Mouse (Mus musculus) kidney, embryonic 15.5 days (tissue): ENCODE measurements around the gene Fh1. TPM values are rescaled to one million over a fixed set of nuclear protein-coding genes. Genes with fewer than 3 reads are reported as not detected.

Experiments used
- ATAC-seq: fragments of 200-750 bp; cut with Nextera tagmentation; replicated peaks from 2 replicates; pipeline ENCODE4 v1.8.0; 2017; ENCODE audit warnings: moderate TSS enrichment; ENCODE audit not compliant: low FRiP score
- H3K27ac ChIP-seq: fragments of 300-500 bp; sonication (generic); 2 replicates; pipeline ENCODE4 v1.5.1; 2015; ENCODE audit warnings: mild to moderate bottlenecking, inconsistent platforms
- H3K27me3 ChIP-seq: fragments of 300-500 bp; sonication (generic); 2 replicates; pipeline ENCODE4 v1.6.1; 2015; ENCODE audit warnings: inconsistent platforms
- H3K36me3 ChIP-seq: fragments of 300-500 bp; sonication (generic); 2 replicates; pipeline ENCODE4 v1.6.1; 2015; ENCODE audit warnings: inconsistent platforms
- H3K4me1 ChIP-seq: fragments of 300-500 bp; sonication (generic); 2 replicates; pipeline ENCODE4 v1.6.1; 2015; ENCODE audit warnings: inconsistent platforms
- H3K4me2 ChIP-seq: fragments of 300-500 bp; sonication (generic); 2 replicates; pipeline ENCODE4 v1.6.1; 2015; ENCODE audit warnings: moderate library complexity, mild to moderate bottlenecking, inconsistent platforms
- H3K4me3 ChIP-seq: fragments of 300-500 bp; sonication (generic); replicated peaks from 2 replicates; pipeline ENCODE4 v1.5.1; 2015; ENCODE audit warnings: mild to moderate bottlenecking, inconsistent platforms
- H3K9ac ChIP-seq: fragments of 300-500 bp; sonication (generic); 2 replicates; pipeline ENCODE4 v1.6.1; 2015; ENCODE audit warnings: mild to moderate bottlenecking, inconsistent platforms
- H3K9me3 ChIP-seq: fragments of 300-500 bp; sonication (generic); replicated peaks from 2 replicates; pipeline ENCODE4 v1.6.1; 2016; ENCODE audit warnings: inconsistent platforms
- WGBS: fragments of 180-500 bp; shearing (Covaris S2); methylation state at CpG from one replicate; pipeline ENCODE4 v1.1.7; 2015; ENCODE audit warnings: mixed read lengths; 5-methylcytosine and 5-hydroxymethylcytosine counted together
- polyA plus RNA-seq: library from polyadenylated mRNA; unstranded; fragments of >200 nt; fragmentation: Nextera tagmentation; extraction: Ambion mirVana; gene quantifications from 2 replicates; pipeline ENCODE4 v1.2.1, GENCODE M21; 2015

Gene Fh1
- polyA plus RNA-seq = 127 and 133 TPM in 2 replicates

DNA sequence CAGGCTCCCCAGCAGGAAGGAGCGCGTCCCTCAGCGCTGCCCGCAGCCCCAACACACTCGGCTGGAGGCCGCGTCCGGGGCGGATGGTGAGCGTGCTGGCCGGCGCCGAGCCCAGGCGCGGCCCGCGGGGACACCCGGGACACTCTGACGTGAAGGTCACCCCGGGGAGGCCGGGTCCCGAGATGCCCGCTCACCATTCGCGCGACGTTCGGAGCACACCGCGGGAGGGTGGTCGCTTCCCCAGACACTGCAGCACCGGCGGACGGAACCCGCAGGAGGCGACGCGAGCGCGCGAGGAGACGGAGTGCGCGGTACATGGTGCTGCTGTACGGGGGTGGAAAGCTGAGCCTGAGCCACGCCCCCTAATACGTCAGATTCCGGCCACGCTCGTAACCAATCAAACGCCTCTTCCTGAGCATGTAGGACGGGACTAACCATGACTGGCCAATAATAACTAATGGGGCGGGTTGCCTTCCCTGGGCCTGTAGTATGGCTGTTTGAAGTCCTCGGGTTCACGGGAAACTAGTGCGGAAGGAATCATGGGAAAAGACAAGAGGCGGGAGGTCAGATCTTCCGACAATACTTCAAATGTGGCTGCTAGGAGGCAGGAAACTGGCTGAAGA, at the start of gene Fh1:
Gene Fh1 (minus strand): TSS at position 379 of the 623 bp plus-strand sequence.
- Histone ChIP-seq H3K27ac (peak within 1 kb of the TSS; percentile 92), H3K36me3 (peaks cover 5% of the 10 kb centered on the region; the same call in 1 of the 2 replicates), H3K9me3 (no peaks in the 10 kb centered on the region), H3K4me1 (peaks cover 16% of the 10 kb centered on the region), H3K4me3 (peak within 1 kb of the TSS; percentile 91), H3K4me2 (peak within 1 kb of the TSS; percentile 83), H3K27me3 (no peaks in the 10 kb centered on the region), H3K9ac (peak within 1 kb of the TSS; percentile 89)
- ATAC-seq = peak; percentile 100
- under 1% methylated on average over 58 of the region's 58 CpGs for WGBS

GRCm38 (mm10) chr1:175675116-175675515, 49.7 kb upstream of the Fh1 start:
- WGBS = 76% methylated on average over 6 of the region's 6 CpGs
- Histone ChIP-seq H3K27me3 (no peaks in the 10 kb centered on the region), H3K9ac (no peak overlapping the region), H3K4me1 (no peaks in the 10 kb centered on the region), H3K27ac (no peak overlapping the region), H3K4me2 (no peak overlapping the region), H3K4me3 (no peak overlapping the region), H3K9me3 (no peaks in the 10 kb centered on the region), H3K36me3 (no peaks in the 10 kb centered on the region)
- ATAC-seq = no peak

GRCm38 (mm10) chr1:175673563-175674325, 48.3 kb upstream of the Fh1 start:
- ATAC-seq = no peak
- Histone ChIP-seq H3K9me3 (no peaks in the 10 kb centered on the region), H3K4me3 (no peak overlapping the region), H3K4me2 (no peak overlapping the region), H3K4me1 (no peaks in the 10 kb centered on the region), H3K27me3 (no peaks in the 10 kb centered on the region), H3K36me3 (no peaks in the 10 kb centered on the region), H3K9ac (no peak overlapping the region), H3K27ac (no peak overlapping the region)
- WGBS = 76% methylated on average over 7 of the region's 7 CpGs

DNA sequence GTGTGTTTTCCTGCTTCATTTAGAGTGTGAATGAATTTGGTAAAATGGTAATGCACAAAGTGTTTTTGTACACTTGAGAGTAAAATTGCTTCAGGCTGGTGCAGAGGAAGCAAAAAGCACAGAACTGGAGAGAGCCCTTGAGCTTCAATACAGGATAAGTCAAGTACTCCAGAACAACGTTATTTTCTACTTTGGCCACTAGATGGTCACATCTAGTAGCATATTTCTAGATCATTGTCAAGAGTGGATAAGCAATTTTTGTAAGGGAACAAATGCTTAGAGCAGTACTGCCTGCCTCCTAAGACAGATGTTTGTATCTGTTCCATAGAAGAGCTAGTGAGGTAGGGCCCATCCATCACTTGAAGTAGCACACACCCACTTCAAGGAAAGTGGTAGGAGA, 46.2 kb upstream of the Fh1 start:
- 18% methylated on average over 1 of the region's 1 CpGs for WGBS
- no peaks in the 10 kb centered on the region for H3K4me1 ChIP-seq

DNA sequence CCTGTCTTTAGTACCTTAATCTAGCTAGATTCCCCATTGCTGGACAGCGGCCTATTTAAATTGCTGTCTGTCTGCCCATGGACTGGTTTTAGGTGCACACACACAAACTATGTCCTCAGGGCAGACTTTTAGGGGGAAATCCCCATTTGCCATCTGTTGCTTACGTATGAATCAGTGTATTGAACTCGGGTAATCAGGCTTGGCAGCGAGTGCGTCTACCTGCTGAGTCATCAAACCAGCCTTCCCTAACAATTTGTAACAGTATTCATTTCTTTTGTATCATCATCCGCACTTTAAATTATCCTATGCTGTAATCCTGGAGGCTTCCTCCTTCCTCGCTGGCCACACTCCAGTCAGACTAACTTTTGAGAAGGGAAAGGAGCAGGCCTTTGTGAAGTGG, 44.6 kb upstream of the Fh1 start:
- Histone ChIP-seq H3K4me3 (no peak overlapping the region), H3K27ac (no peak overlapping the region), H3K36me3 (no peaks in the 10 kb centered on the region), H3K27me3 (no peaks in the 10 kb centered on the region), H3K4me1 (no peaks in the 10 kb centered on the region), H3K9ac (no peak overlapping the region), H3K4me2 (no peak overlapping the region), H3K9me3 (no peaks in the 10 kb centered on the region)
- WGBS = 83% methylated on average over 7 of the region's 7 CpGs
- ATAC-seq = no peak

More for the DNA sequence above, 46.2 kb upstream of the Fh1 start:
- Histone ChIP-seq H3K4me2 (no peak overlapping the region), H3K27ac (no peak overlapping the region), H3K36me3 (no peaks in the 10 kb centered on the region), H3K9me3 (no peaks in the 10 kb centered on the region), H3K27me3 (no peaks in the 10 kb centered on the region), H3K9ac (no peak overlapping the region), H3K4me3 (no peak overlapping the region)
- ATAC-seq = no peak

DNA sequence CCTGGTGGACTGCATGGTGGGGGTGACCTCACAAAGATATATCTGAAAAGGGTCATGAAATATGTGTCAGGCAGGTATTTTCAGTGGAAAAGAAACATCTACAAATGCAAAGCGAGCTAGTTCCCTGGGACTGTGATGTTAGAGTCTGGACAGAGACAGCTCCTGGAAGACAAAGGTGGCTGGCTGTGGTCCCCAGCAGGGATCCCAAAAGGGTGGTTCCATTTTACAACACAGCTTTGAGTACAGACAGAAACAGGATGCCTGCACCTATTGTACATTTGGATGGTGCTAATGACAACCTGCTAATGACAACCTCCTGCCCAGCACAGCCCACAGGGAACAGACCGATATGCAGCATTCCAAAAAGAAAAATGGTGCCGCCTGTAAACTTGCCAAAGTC, 44.0 kb upstream of the Fh1 start:
- Histone ChIP-seq H3K4me1 (no peaks in the 10 kb centered on the region), H3K4me2 (no peak overlapping the region), H3K9ac (no peak overlapping the region), H3K36me3 (no peaks in the 10 kb centered on the region), H3K9me3 (no peaks in the 10 kb centered on the region), H3K4me3 (no peak overlapping the region), H3K27me3 (no peaks in the 10 kb centered on the region), H3K27ac (no peak overlapping the region)
- WGBS = 92% methylated on average over 3 of the region's 3 CpGs
- ATAC-seq = no peak

- peak; percentile 78; the same call in 1 of the 2 replicates for ATAC-seq
- H3K9me3 ChIP-seq = no peaks in the 10 kb centered on the region
Observed at GRCm38 (mm10) chr1:175668666-175669405, 43.4 kb upstream of the Fh1 start.

GRCm38 (mm10) chr1:175659900-175660299, 34.5 kb upstream of the Fh1 start:
- no peaks in the 10 kb centered on the region for H3K9me3 ChIP-seq
- no peaks in the 10 kb centered on the region for H3K36me3 ChIP-seq
- no peaks in the 10 kb centered on the region for H3K27me3 ChIP-seq
- no peaks in the 10 kb centered on the region for H3K4me1 ChIP-seq
- no peak overlapping the region for H3K27ac ChIP-seq
- no peak overlapping the region for H3K4me3 ChIP-seq
- WGBS = 91% methylated on average over 4 of the region's 4 CpGs
- no peak overlapping the region for H3K4me2 ChIP-seq
- ATAC-seq = no peak
- no peak overlapping the region for H3K9ac ChIP-seq

More at GRCm38 (mm10) chr1:175668666-175669405, 43.4 kb upstream of the Fh1 start:
- Histone ChIP-seq H3K4me3 (no peak overlapping the region), H3K4me1 (no peaks in the 10 kb centered on the region), H3K4me2 (no peak overlapping the region), H3K27ac (no peak overlapping the region), H3K27me3 (no peaks in the 10 kb centered on the region), H3K36me3 (no peaks in the 10 kb centered on the region), H3K9ac (no peak overlapping the region)
- WGBS = 76% methylated on average over 5 of the region's 5 CpGs

GRCm38 (mm10) chr1:175648615-175649014, 23.2 kb upstream of the Fh1 start:
- 92% methylated on average over 4 of the region's 4 CpGs for WGBS

GRCm38 (mm10) chr1:175646952-175647351, 21.5 kb upstream of the Fh1 start:
- Histone ChIP-seq H3K9ac (no peak overlapping the region), H3K4me3 (no peak overlapping the region), H3K27ac (no peak overlapping the region), H3K4me2 (no peak overlapping the region), H3K4me1 (no peaks in the 10 kb centered on the region), H3K9me3 (no peaks in the 10 kb centered on the region), H3K27me3 (no peaks in the 10 kb centered on the region), H3K36me3 (no peaks in the 10 kb centered on the region)
- WGBS = 42% methylated on average over 9 of the region's 9 CpGs
- no peak; the same call in 1 of the 2 replicates for ATAC-seq

More at GRCm38 (mm10) chr1:175648615-175649014, 23.2 kb upstream of the Fh1 start:
- Histone ChIP-seq H3K4me1 (no peaks in the 10 kb centered on the region), H3K4me3 (no peak overlapping the region), H3K27ac (no peak overlapping the region), H3K9me3 (no peaks in the 10 kb centered on the region), H3K36me3 (no peaks in the 10 kb centered on the region), H3K4me2 (no peak overlapping the region), H3K27me3 (no peaks in the 10 kb centered on the region), H3K9ac (no peak overlapping the region)
- ATAC-seq = no peak

DNA sequence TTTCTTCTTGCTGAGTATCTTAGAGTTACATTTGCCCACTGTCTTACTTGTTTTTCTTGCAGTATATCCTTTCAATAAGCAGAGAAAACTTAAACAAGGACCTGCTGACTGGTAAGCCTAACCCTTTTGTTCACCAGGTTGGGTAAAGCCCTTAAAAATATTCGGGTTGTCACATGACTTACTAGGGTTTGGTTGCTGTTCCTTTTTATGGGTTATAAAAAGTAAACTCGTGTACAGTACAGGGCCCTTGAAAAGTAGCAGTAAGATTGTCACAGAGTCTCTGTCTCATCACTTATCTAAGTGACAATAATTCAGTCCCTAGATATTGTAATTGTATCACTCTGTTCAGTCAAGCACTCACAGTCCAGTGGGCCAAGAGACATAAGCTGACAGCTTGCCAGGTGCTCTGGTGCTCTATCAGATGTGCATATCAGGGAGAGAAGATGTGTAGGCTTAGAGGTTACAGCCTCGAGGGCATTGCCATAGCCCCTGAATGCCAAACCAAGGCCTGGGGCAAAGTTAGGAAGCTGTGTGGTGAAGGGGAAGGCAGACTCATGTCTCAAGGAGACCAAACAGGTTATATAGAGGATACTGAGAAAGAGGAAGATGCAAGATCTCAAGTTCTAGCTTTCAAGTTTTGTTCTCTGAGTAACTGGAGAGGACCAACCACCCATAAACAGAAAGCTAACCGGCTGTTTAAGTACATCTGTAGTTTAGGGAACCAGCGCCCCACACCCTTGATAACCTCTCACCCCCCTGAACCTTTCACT, 18.2 kb upstream of the Fh1 start:
- Histone ChIP-seq H3K27ac (no peak overlapping the region), H3K4me1 (no peaks in the 10 kb centered on the region), H3K9ac (no peak overlapping the region), H3K36me3 (no peaks in the 10 kb centered on the region), H3K4me2 (no peak overlapping the region), H3K9me3 (no peaks in the 10 kb centered on the region), H3K27me3 (no peaks in the 10 kb centered on the region), H3K4me3 (no peak overlapping the region)
- WGBS = 59% methylated on average over 5 of the region's 5 CpGs
- no peak for ATAC-seq
